Mouse (Mus musculus) neural tube, embryonic 14.5 days (tissue): Measurements from ENCODE around the gene F930015N05Rik. TPM values are rescaled to one million over a fixed set of nuclear protein-coding genes. Genes with fewer than 3 reads are reported as not detected.

Experiments used
- ATAC-seq: fragments of 200-750 bp; cut with Nextera tagmentation; 2 replicates; pipeline ENCODE4 v1.8.0; 2017; ENCODE audit warnings: low read depth, mild to moderate bottlenecking, moderate TSS enrichment, moderate library complexity
- H3K27ac ChIP-seq: fragments of 300-500 bp; sonication (generic); 2 replicates; pipeline ENCODE4 v1.5.1; 2014; ENCODE audit warnings: low read depth, mild to moderate bottlenecking, control low read depth, low read length, moderate library complexity, mixed read lengths
- H3K27me3 ChIP-seq: fragments of 300-500 bp; sonication (generic); 2 replicates; pipeline ENCODE4 v1.6.1; 2014; ENCODE audit warnings: low read length; ENCODE audit not compliant: control insufficient read depth, insufficient read depth
- H3K36me3 ChIP-seq: fragments of 300-500 bp; sonication (generic); 2 replicates; pipeline ENCODE4 v1.6.1; 2014; ENCODE audit warnings: low read length, mixed read lengths; ENCODE audit not compliant: control insufficient read depth, insufficient read depth
- H3K4me1 ChIP-seq: fragments of 300-500 bp; sonication (generic); 2 replicates; pipeline ENCODE4 v1.6.1; 2014; ENCODE audit warnings: low read length; ENCODE audit not compliant: control insufficient read depth, insufficient read depth
- H3K4me2 ChIP-seq: fragments of 300-500 bp; sonication (generic); 2 replicates; pipeline ENCODE4 v1.6.1; 2014; ENCODE audit warnings: mild to moderate bottlenecking, low read depth, low read length, control low read depth
- H3K4me3 ChIP-seq: fragments of 300-500 bp; sonication (generic); 2 replicates; pipeline ENCODE4 v1.5.1; 2014; ENCODE audit warnings: low read depth, low read length, control low read depth, mixed read lengths
- H3K9ac ChIP-seq: fragments of 300-500 bp; sonication (generic); replicated peaks from 2 replicates; pipeline ENCODE4 v1.6.1; 2014; ENCODE audit warnings: low read depth, mild to moderate bottlenecking, control low read depth, low read length, mixed read lengths
- H3K9me3 ChIP-seq: fragments of 300-500 bp; sonication (generic); 2 replicates; pipeline ENCODE4 v1.6.1; 2016; ENCODE audit warnings: low read length; ENCODE audit not compliant: control insufficient read depth
- WGBS: fragments of 180-500 bp; shearing (Covaris S2); extraction: QIAGEN DNeasy Blood & Tissue Kit; methylation state at CpG from one replicate; pipeline ENCODE4 v1.1.7; 2014; 5-methylcytosine and 5-hydroxymethylcytosine counted together
- polyA plus RNA-seq: library from polyadenylated mRNA; unstranded; fragments of >200 nt; fragmentation: Nextera tagmentation; extraction: Ambion mirVana; gene quantifications from 2 replicates; pipeline ENCODE4 v1.2.1, GENCODE M21; 2014

F930015N05Rik gene
- polyA plus RNA-seq: 0.86 and 2.3 TPM in 2 replicates

- Histone ChIP-seq H3K4me2 (peak within 1 kb of the TSS; percentile 99), H3K27ac (peak within 1 kb of the TSS; percentile 50), H3K9me3 (no peaks in the 10 kb centered on the region), H3K9ac (peak within 1 kb of the TSS; percentile 69), H3K27me3 (no peaks in the 10 kb centered on the region; the same call in 1 of the 2 replicates), H3K36me3 (no peaks in the 10 kb centered on the region), H3K4me3 (peak within 1 kb of the TSS; percentile 55), H3K4me1 (0 out of 2 replicates have a peak, but pooled peaks cover 5% of the 10 kb centered on the region)
- ATAC-seq: no peak
- under 1% methylated on average over 24 of the region's 24 CpGs for WGBS
These were observed at the start of gene F930015N05Rik for GRCm38 (mm10) chr11:64436412-64436727. Gene F930015N05Rik, minus strand, starts transcription at chr11:64436653.

GRCm38 (mm10) chr11:64481445-64481844 lies 45.0 kb upstream of the F930015N05Rik start:
- no peaks in the 10 kb centered on the region for H3K36me3 ChIP-seq
- ATAC-seq: no peak
- no peak overlapping the region for H3K27ac ChIP-seq
- no peaks in the 10 kb centered on the region for H3K27me3 ChIP-seq
- H3K4me1 ChIP-seq: no peaks in the 10 kb centered on the region
- WGBS: 84% methylated on average over 3 of the region's 3 CpGs
- no peaks in the 10 kb centered on the region for H3K9me3 ChIP-seq
- H3K4me2 ChIP-seq: no peak overlapping the region
- H3K4me3 ChIP-seq: no peak overlapping the region
- no peak overlapping the region for H3K9ac ChIP-seq

- Histone ChIP-seq H3K4me2 (no peak overlapping the region), H3K9ac (no peak overlapping the region), H3K27ac (no peak overlapping the region), H3K4me1 (no peaks in the 10 kb centered on the region; the same call in 1 of the 2 replicates), H3K9me3 (no peaks in the 10 kb centered on the region), H3K4me3 (no peak overlapping the region), H3K36me3 (no peaks in the 10 kb centered on the region), H3K27me3 (no peaks in the 10 kb centered on the region)
- ATAC-seq: no peak
- 86% methylated on average over 3 of the region's 3 CpGs for WGBS
These were observed 37.2 kb upstream of the F930015N05Rik start for GRCm38 (mm10) chr11:64473679-64474078.

- ATAC-seq: no peak
- no peaks in the 10 kb centered on the region; the same call in 1 of the 2 replicates for H3K4me1 ChIP-seq
These were observed 34.2 kb upstream of the F930015N05Rik start for GRCm38 (mm10) chr11:64470689-64471088.

GRCm38 (mm10) chr11:64468737-64469136 lies 32.3 kb upstream of the F930015N05Rik start:
- ATAC-seq: no peak
- H3K4me2 ChIP-seq: no peak overlapping the region
- H3K4me1 ChIP-seq: no peaks in the 10 kb centered on the region; the same call in 1 of the 2 replicates
- no peak overlapping the region for H3K27ac ChIP-seq
- H3K9ac ChIP-seq: no peak overlapping the region
- no peaks in the 10 kb centered on the region for H3K9me3 ChIP-seq
- no peaks in the 10 kb centered on the region for H3K27me3 ChIP-seq
- WGBS: 60% methylated on average over 4 of the region's 4 CpGs
- no peaks in the 10 kb centered on the region for H3K36me3 ChIP-seq
- no peak overlapping the region for H3K4me3 ChIP-seq

More at GRCm38 (mm10) chr11:64470689-64471088, 34.2 kb upstream of the F930015N05Rik start:
- Histone ChIP-seq H3K9ac (no peak overlapping the region), H3K4me2 (no peak overlapping the region), H3K27ac (no peak overlapping the region), H3K9me3 (no peaks in the 10 kb centered on the region), H3K4me3 (no peak overlapping the region), H3K36me3 (no peaks in the 10 kb centered on the region), H3K27me3 (no peaks in the 10 kb centered on the region)

- H3K9me3 ChIP-seq: no peaks in the 10 kb centered on the region
- H3K27me3 ChIP-seq: no peaks in the 10 kb centered on the region; the same call in 1 of the 2 replicates
- no peak overlapping the region for H3K9ac ChIP-seq
- H3K4me3 ChIP-seq: no peak overlapping the region
- no peak overlapping the region for H3K27ac ChIP-seq
- no peak for ATAC-seq
- no peaks in the 10 kb centered on the region for H3K36me3 ChIP-seq
- WGBS: 85% methylated on average over 3 of the region's 3 CpGs
- no peaks in the 10 kb centered on the region for H3K4me1 ChIP-seq
- H3K4me2 ChIP-seq: no peak overlapping the region
These were observed 25.3 kb upstream of the F930015N05Rik start for GRCm38 (mm10) chr11:64461746-64462145.

GRCm38 (mm10) chr11:64448586-64449315 lies 12.3 kb upstream of the F930015N05Rik start:
- no peak for ATAC-seq
- H3K27ac ChIP-seq: no peak overlapping the region
- no peaks in the 10 kb centered on the region for H3K4me1 ChIP-seq
- H3K27me3 ChIP-seq: no peaks in the 10 kb centered on the region
- H3K4me2 ChIP-seq: no peak overlapping the region
- no peaks in the 10 kb centered on the region for H3K36me3 ChIP-seq
- 62% methylated on average over 9 of the region's 9 CpGs for WGBS
- H3K4me3 ChIP-seq: no peak overlapping the region
- H3K9ac ChIP-seq: no peak overlapping the region
- no peaks in the 10 kb centered on the region for H3K9me3 ChIP-seq

- H3K4me3 ChIP-seq: no peak overlapping the region
- WGBS: 89% methylated on average over 1 of the region's 1 CpGs
- H3K9me3 ChIP-seq: no peaks in the 10 kb centered on the region
- ATAC-seq: no peak
- no peaks in the 10 kb centered on the region for H3K4me1 ChIP-seq
- no peak overlapping the region for H3K4me2 ChIP-seq
- H3K9ac ChIP-seq: no peak overlapping the region
- H3K27ac ChIP-seq: no peak overlapping the region
- no peaks in the 10 kb centered on the region for H3K36me3 ChIP-seq
- H3K27me3 ChIP-seq: no peaks in the 10 kb centered on the region; the same call in 1 of the 2 replicates
These were observed 8.8 kb upstream of the F930015N05Rik start for GRCm38 (mm10) chr11:64445227-64445626.

- WGBS: 27% methylated on average over 3 of the region's 3 CpGs
- H3K36me3 ChIP-seq: no peaks in the 10 kb centered on the region
- no peaks in the 10 kb centered on the region for H3K9me3 ChIP-seq
- no peak for ATAC-seq
- no peak overlapping the region for H3K4me3 ChIP-seq
- H3K27ac ChIP-seq: no peak overlapping the region
- H3K9ac ChIP-seq: no peak overlapping the region
- H3K4me2 ChIP-seq: no peak overlapping the region
- no peaks in the 10 kb centered on the region for H3K4me1 ChIP-seq
- H3K27me3 ChIP-seq: no peaks in the 10 kb centered on the region; the same call in 1 of the 2 replicates
These were observed 6.2 kb upstream of the F930015N05Rik start for GRCm38 (mm10) chr11:64442701-64443100.
